Mouse (Mus musculus) hindbrain, embryonic 13.5 days (tissue): ENCODE results near the gene Prkag1. TPM values are rescaled to one million over a fixed set of nuclear protein-coding genes. Genes with fewer than 3 reads are reported as not detected.
"Not testable (repeated sequence)": the region's sequence is repeated elsewhere in the genome, so short reads cannot be mapped to it uniquely, and the experiment has no call there.

Source experiments
- ATAC-seq: fragments of 200-750 bp; cut with Nextera tagmentation; 2 replicates; pipeline ENCODE4 v1.8.0; 2017; ENCODE audit warnings: moderate TSS enrichment; ENCODE audit not compliant: low FRiP score
- H3K27ac ChIP-seq: fragments of 300-500 bp; sonication (generic); 2 replicates; pipeline ENCODE4 v1.5.1; 2015; ENCODE audit warnings: inconsistent platforms, mild to moderate bottlenecking, moderate library complexity
- H3K27me3 ChIP-seq: fragments of 300-500 bp; sonication (generic); 2 replicates; pipeline ENCODE4 v1.6.1; 2015; ENCODE audit warnings: mild to moderate bottlenecking, inconsistent platforms
- H3K36me3 ChIP-seq: fragments of 300-500 bp; sonication (generic); 2 replicates; pipeline ENCODE4 v1.6.1; 2015; ENCODE audit warnings: mild to moderate bottlenecking, inconsistent platforms
- H3K4me1 ChIP-seq: fragments of 300-500 bp; sonication (generic); replicated peaks from 2 replicates; pipeline ENCODE4 v1.6.1; 2015; ENCODE audit warnings: inconsistent platforms
- H3K4me2 ChIP-seq: fragments of 300-500 bp; sonication (generic); 2 replicates; pipeline ENCODE4 v1.6.1; 2015; ENCODE audit warnings: inconsistent platforms, mild to moderate bottlenecking, moderate library complexity
- H3K4me3 ChIP-seq: fragments of 300-500 bp; sonication (generic); 2 replicates; pipeline ENCODE4 v1.5.1; 2015; ENCODE audit warnings: mild to moderate bottlenecking, inconsistent platforms
- H3K9ac ChIP-seq: fragments of 300-500 bp; sonication (generic); 2 replicates; pipeline ENCODE4 v1.6.1; 2015; ENCODE audit warnings: mild to moderate bottlenecking, inconsistent platforms
- H3K9me3 ChIP-seq: fragments of 300-500 bp; sonication (generic); 2 replicates; pipeline ENCODE4 v1.6.1; 2016; ENCODE audit warnings: inconsistent platforms
- WGBS: fragments of 180-500 bp; shearing (Covaris S2); methylation state at CpG from one replicate; pipeline ENCODE4 v1.1.7; 2015; 5-methylcytosine and 5-hydroxymethylcytosine counted together
- polyA plus RNA-seq: library from polyadenylated mRNA; unstranded; fragments of >200 nt; fragmentation: Nextera tagmentation; extraction: Ambion mirVana; gene quantifications from 2 replicates; pipeline ENCODE4 v1.2.1, GENCODE M21; 2015

Gene Prkag1
- polyA plus RNA-seq, 1 experiment from 2014 or later: 73.4 TPM

GRCm38 (mm10) chr15:98832161-98833058 lies 1.1 kb upstream of the Prkag1 start:
- no peaks in the 10 kb centered on the region for H3K9me3 ChIP-seq
- WGBS: 63% methylated on average over 12 of the region's 12 CpGs
- H3K9ac ChIP-seq: no peak overlapping the region
- peaks cover 50% of the 10 kb centered on the region for H3K36me3 ChIP-seq
- H3K27me3 ChIP-seq: no peaks in the 10 kb centered on the region
- peak overlapping the region; percentile 20; the same call in 1 of the 2 replicates for H3K27ac ChIP-seq
- H3K4me3 ChIP-seq: no peak overlapping the region
- no peak for ATAC-seq
- H3K4me1 ChIP-seq: peaks cover 18% of the 10 kb centered on the region
- H3K4me2 ChIP-seq: peak overlapping the region; percentile 77

GRCm38 (mm10) chr15:98831684-98832035 lies 339 bp upstream of the Prkag1 start:
- Histone ChIP-seq H3K4me3 (peak overlapping the region; percentile 70), H3K27ac (peak overlapping the region; percentile 86), H3K4me2 (peak overlapping the region; percentile 77), H3K27me3 (no peaks in the 10 kb centered on the region), H3K9ac (peak overlapping the region; percentile 83), H3K36me3 (peaks cover 43% of the 10 kb centered on the region), H3K4me1 (peaks cover 18% of the 10 kb centered on the region), H3K9me3 (no peaks in the 10 kb centered on the region)
- ATAC-seq: peak; percentile 51
- WGBS: 17% methylated on average over 9 of the region's 9 CpGs

DNA sequence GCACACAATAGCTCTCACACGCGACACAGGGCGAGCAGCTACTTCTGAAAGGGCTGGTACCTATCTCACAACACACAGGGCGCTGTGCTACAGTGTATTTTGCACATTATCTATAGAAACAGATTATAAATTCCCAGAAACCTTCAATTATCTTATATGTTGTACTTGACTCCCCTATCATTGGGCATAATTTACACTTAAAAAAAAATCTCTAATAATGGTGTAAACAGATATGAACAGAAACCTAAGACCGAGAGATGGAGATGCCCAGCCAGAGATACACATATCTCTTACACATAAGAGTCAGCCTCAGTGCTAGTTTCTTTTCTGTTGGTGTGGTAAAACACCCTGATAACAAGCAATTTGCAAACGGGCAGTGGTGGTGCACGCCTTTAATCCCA lies 3.7 kb downstream of the Prkag1 start:
- no peak overlapping the region for H3K4me2 ChIP-seq
- no peak overlapping the region for H3K9ac ChIP-seq
- no peak for ATAC-seq
- no peaks in the 10 kb centered on the region for H3K9me3 ChIP-seq
- H3K27me3 ChIP-seq: no peaks in the 10 kb centered on the region
- H3K4me3 ChIP-seq: no peak overlapping the region
- peaks cover 18% of the 10 kb centered on the region for H3K4me1 ChIP-seq
- H3K36me3 ChIP-seq: peaks cover 27% of the 10 kb centered on the region
- whole genome bisulfite sequencing: 93% methylated on average over 7 of the region's 7 CpGs
- H3K27ac ChIP-seq: no peak overlapping the region

DNA sequence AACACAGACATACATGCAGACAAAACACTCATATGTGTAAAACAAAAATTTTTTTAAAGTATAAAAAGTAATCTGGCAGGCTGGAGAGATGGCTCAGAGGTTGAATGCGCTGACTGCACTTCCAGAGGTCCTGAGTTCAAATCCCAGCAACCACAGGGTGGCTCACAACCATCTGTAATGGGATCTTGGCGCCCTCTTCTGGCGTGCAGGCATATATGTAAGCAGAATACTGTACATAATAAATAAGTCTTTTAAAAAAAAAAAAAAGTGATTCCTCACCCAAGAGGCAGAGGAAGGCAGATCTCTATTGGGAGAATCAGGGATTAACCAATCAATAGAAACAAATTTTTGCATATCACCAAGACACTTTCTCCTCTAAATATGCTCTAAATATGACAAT lies 7.9 kb downstream of the Prkag1 start:
- no peaks in the 10 kb centered on the region for H3K27me3 ChIP-seq
- no peaks in the 10 kb centered on the region for H3K9me3 ChIP-seq
- no peak overlapping the region for H3K27ac ChIP-seq
- WGBS: 59% methylated on average over 3 of the region's 3 CpGs
- H3K4me3 ChIP-seq: no peak overlapping the region
- no peak for ATAC-seq
- H3K36me3 ChIP-seq: peaks cover 45% of the 10 kb centered on the region
- H3K4me1 ChIP-seq: no peaks in the 10 kb centered on the region
- H3K9ac ChIP-seq: no peak overlapping the region
- no peak overlapping the region for H3K4me2 ChIP-seq

GRCm38 (mm10) chr15:98822147-98822546 lies 9.2 kb downstream of the Prkag1 start:
- WGBS: 93% methylated on average over 5 of the region's 5 CpGs
- ATAC-seq: no peak
- H3K4me2 ChIP-seq: no peak overlapping the region
- H3K9ac ChIP-seq: no peak overlapping the region
- no peak overlapping the region for H3K4me3 ChIP-seq
- H3K4me1 ChIP-seq: no peaks in the 10 kb centered on the region
- H3K36me3 ChIP-seq: peaks cover 40% of the 10 kb centered on the region
- no peaks in the 10 kb centered on the region for H3K27me3 ChIP-seq
- H3K9me3 ChIP-seq: no peaks in the 10 kb centered on the region
- H3K27ac ChIP-seq: no peak overlapping the region

- H3K4me2 ChIP-seq: no peak overlapping the region
- no peaks in the 10 kb centered on the region for H3K4me1 ChIP-seq
- WGBS: 32% methylated on average over 10 of the region's 10 CpGs
- ATAC-seq: no peak
- no peaks in the 10 kb centered on the region for H3K9me3 ChIP-seq
- H3K4me3 ChIP-seq: no peak overlapping the region
- H3K27me3 ChIP-seq: no peaks in the 10 kb centered on the region
- H3K36me3 ChIP-seq: peaks cover 45% of the 10 kb centered on the region
- H3K27ac ChIP-seq: no peak overlapping the region
- no peak overlapping the region for H3K9ac ChIP-seq
Measured at GRCm38 (mm10) chr15:98821403-98821802, 9.9 kb downstream of the Prkag1 start.

DNA sequence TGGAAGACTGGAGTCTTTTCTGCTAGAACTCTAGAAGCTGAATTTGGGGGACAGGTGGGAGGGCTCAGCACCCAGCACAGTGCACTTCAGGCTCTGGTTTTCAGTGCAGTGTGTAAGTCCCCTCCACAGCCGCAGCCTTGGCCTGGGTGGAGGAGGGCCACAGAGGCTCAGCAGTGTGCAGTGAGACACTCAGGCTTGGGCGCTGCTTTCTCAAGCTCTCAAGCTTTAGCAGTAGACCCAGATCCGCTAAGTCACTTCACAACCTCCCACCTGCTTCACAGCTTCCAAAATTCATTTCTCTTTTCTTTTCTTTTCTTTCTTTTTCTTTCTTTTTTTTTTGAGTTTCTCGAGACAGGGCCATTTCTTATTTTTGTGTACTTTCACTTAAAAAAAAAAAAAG lies 10.4 kb downstream of the Prkag1 start:
- no peak overlapping the region for H3K9ac ChIP-seq
- no peak for ATAC-seq
- 90% methylated on average over 4 of the region's 4 CpGs for WGBS
- peaks cover 46% of the 10 kb centered on the region for H3K36me3 ChIP-seq
- no peak overlapping the region for H3K4me2 ChIP-seq
- no peaks in the 10 kb centered on the region for H3K9me3 ChIP-seq
- H3K27me3 ChIP-seq: no peaks in the 10 kb centered on the region
- H3K4me3 ChIP-seq: no peak overlapping the region
- no peaks in the 10 kb centered on the region for H3K4me1 ChIP-seq
- no peak overlapping the region for H3K27ac ChIP-seq

DNA sequence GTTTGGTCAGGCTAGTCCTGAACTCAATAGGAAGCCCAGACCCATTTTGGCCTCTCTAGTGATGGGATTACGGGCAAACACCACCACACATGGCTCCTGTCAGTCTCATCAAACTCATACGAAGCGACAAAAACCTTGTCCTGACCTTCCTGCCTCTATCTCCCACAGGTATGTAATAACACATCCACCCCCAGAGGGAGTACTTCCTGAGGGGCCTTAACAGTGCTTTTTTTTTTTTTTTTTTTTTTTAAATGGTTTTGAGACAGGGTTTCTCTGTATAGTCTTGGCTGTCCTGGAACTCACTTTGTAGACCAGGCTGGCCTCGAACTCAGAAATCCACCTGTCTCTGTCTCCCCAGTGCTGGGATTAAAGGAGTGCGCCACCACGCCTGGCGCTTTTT lies 13.2 kb downstream of the Prkag1 start:
- WGBS: 93% methylated on average over 7 of the region's 7 CpGs

GRCm38 (mm10) chr15:98812741-98813424 lies 18.4 kb downstream of the Prkag1 start:
- Histone ChIP-seq H3K9me3 (no peaks in the 10 kb centered on the region), H3K27me3 (peaks cover 33% of the 10 kb centered on the region), H3K36me3 (peaks cover 48% of the 10 kb centered on the region), H3K4me2 (no peak overlapping the region), H3K27ac (no peak overlapping the region), H3K4me3 (no peak overlapping the region), H3K9ac (no peak overlapping the region), H3K4me1 (peaks cover 16% of the 10 kb centered on the region)
- WGBS: 85% methylated on average over 20 of the region's 20 CpGs
- ATAC-seq: no peak

More for the DNA sequence above, 13.2 kb downstream of the Prkag1 start:
- Histone ChIP-seq H3K9ac (no peak overlapping the region), H3K4me3 (no peak overlapping the region), H3K4me2 (no peak overlapping the region), H3K27me3 (no peaks in the 10 kb centered on the region), H3K27ac (no peak overlapping the region), H3K9me3 (no peaks in the 10 kb centered on the region), H3K4me1 (no peaks in the 10 kb centered on the region), H3K36me3 (peaks cover 51% of the 10 kb centered on the region)
- ATAC-seq: no peak

DNA sequence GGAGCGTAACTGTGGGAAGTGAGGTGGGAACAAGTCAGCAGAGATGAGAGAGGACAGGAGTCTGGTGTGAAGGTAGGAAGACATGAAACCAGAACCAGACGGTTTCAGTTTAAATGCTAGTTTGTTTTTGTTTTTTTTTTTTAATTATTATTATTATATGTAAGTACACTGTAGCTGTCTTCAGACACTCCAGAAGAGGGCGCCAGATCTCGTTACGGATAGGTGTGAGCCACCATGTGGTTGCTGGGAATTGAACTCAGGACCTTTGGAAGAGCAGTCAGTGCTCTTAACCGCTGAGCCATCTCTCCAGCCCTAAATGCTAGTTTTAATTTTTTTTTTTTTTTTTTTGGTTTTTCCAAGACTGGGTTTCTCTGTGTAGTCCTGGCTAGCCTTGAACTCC lies 21.1 kb downstream of the Prkag1 start:
- 77% methylated on average over 6 of the region's 6 CpGs for WGBS
- H3K4me1 ChIP-seq: peaks cover 42% of the 10 kb centered on the region
- H3K27ac ChIP-seq, H3K9me3 ChIP-seq, H3K4me2 ChIP-seq, H3K4me3 ChIP-seq, ATAC-seq, H3K9ac ChIP-seq: not testable (repeated sequence)
- peaks cover 60% of the 10 kb centered on the region for H3K27me3 ChIP-seq
- peaks cover 37% of the 10 kb centered on the region for H3K36me3 ChIP-seq

GRCm38 (mm10) chr15:98809390-98809789 lies 21.9 kb downstream of the Prkag1 start, which contains the start of gene Ddn:
Gene Ddn (minus strand): TSS chr15:98809490.
- 44% methylated on average over 3 of the region's 3 CpGs for WGBS
- no peak for ATAC-seq
- H3K27ac ChIP-seq: no peak within 1 kb of the TSS

GRCm38 (mm10) chr15:98808651-98809134 lies 22.6 kb downstream of the Prkag1 start:
- WGBS: 4% methylated on average over 6 of the region's 6 CpGs
- H3K27me3 ChIP-seq: peaks cover 74% of the 10 kb centered on the region
- peak overlapping the region; percentile 68 for H3K9ac ChIP-seq
- H3K27ac ChIP-seq: no peak overlapping the region
- peaks cover 54% of the 10 kb centered on the region for H3K4me1 ChIP-seq
- H3K9me3 ChIP-seq: no peaks in the 10 kb centered on the region
- peak overlapping the region; percentile 48 for H3K4me3 ChIP-seq
- peak overlapping the region; percentile 77 for H3K4me2 ChIP-seq
- peaks cover 24% of the 10 kb centered on the region for H3K36me3 ChIP-seq
- ATAC-seq: no peak

More at GRCm38 (mm10) chr15:98809390-98809789, 21.9 kb downstream of the Prkag1 start, which contains the start of gene Ddn:
- Histone ChIP-seq H3K36me3 (peaks cover 31% of the 10 kb centered on the region), H3K4me1 (peaks cover 49% of the 10 kb centered on the region), H3K9ac (peak within 1 kb of the TSS; percentile 68), H3K27me3 (peaks cover 68% of the 10 kb centered on the region), H3K4me3 (peak within 1 kb of the TSS; percentile 48), H3K9me3 (no peaks in the 10 kb centered on the region), H3K4me2 (peak within 1 kb of the TSS; percentile 77)
